Mouse (Mus musculus) liver, embryonic 14.5 days (tissue): ENCODE measurements at regions not wholly inside any gene's neighbourhood (a gene's known extent, or its start where the extent isn't known, plus 50 kb on each side); places are given as distances from the start of the nearest gene placed in this dataset.

Source experiments
- CTCF ChIP-seq: IDR thresholded peaks from 2 replicates; pipeline ENCODE4 v1.5.1; 2016; ENCODE audit warnings: antibody characterized with exemption, low read depth, control low read depth
- EP300 ChIP-seq: IDR thresholded peaks from 2 replicates; pipeline ENCODE4 v1.6.1; 2016; ENCODE audit warnings: antibody characterized with exemption, low read depth

- TF ChIP-seq CTCF (no peak), EP300 (no peak)
Observed at GRCm38 (mm10) chr11:57415167-57415566, 103.2 kb downstream of the Fam114a2 start.
